Mouse (Mus musculus) mammary gland, adult 2 months (tissue): ENCODE data around the gene Pim1. TPM values are rescaled to one million over a fixed set of nuclear protein-coding genes. Genes with fewer than 3 reads are reported as not detected.

ENCODE experiments used
- polyA plus RNA-seq: library from polyadenylated mRNA; depleted of rRNA; stranded (reverse); fragments of >200 nt; gene quantifications from 2 replicates; pipeline ENCODE4 v1.2.3, GENCODE M21; 2012; ENCODE audit warnings: low replicate concordance; rRNA removed

Gene Pim1
- 53.5 and 74.1 TPM in 2 replicates for polyA plus RNA-seq

DNA sequence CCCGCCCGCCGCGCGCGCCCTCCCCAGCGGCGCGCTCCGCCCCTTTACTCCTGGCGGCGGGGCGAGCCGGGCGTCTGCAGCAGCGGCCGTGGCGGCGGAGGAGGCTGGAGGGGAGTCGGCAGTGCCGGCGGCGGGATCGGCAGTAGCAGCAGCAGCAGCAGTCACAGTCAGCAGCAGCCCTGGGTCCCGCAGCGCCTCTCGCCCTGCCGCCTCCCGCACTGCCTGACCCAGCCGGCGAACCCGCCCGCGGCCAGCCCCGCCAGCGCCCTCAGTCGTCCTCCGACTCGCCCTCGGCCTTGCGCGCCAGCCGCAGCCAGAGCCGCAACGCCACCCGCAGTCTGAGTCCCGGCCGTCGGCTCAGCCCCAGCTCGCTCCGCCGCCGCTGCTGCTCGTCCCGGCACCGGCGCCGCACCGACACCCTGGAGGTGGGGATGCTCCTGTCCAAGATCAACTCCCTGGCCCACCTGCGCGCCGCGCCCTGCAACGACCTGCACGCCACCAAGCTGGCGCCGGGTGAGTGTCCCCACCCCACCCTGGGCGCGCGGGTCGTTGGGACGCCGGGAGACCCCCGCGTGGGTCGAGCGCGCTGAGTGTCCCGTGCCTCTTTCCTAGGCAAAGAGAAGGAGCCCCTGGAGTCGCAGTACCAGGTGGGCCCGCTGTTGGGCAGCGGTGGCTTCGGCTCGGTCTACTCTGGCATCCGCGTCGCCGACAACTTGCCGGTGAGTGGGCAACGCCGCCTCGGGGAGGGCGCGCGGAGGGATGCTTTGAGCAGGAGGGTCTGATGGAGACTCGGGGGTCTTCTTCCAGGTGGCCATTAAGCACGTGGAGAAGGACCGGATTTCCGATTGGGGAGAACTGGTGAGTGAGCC is at the start of gene Pim1:
Gene Pim1, plus strand, starts transcription at position 41 of the 869 bp plus-strand sequence.

Other genes with a start within 250 kb of the Pim1 start
- 13.7 and 18.0 TPM in 2 replicates for gene Ppil1, start 226.6 kb upstream of the Pim1 start, polyA plus RNA-seq
- gene BC004004, start 222.0 kb upstream of the Pim1 start, polyA plus RNA-seq = 71.5 and 132 TPM in 2 replicates
- gene Pi16, start 173.1 kb upstream of the Pim1 start, polyA plus RNA-seq = 163 and 240 TPM in 2 replicates
- 344 and 391 TPM in 2 replicates for gene Mtch1, start 142.8 kb upstream of the Pim1 start, polyA plus RNA-seq
- 75.4 and 118 TPM in 2 replicates for gene Fgd2, start 129.8 kb upstream of the Pim1 start, polyA plus RNA-seq
- gene Gm17657, start 58.9 kb downstream of the Pim1 start, polyA plus RNA-seq = not detected in 2 replicates
- gene Tbc1d22b, start 59.0 kb downstream of the Pim1 start, polyA plus RNA-seq = 17.8 and 21.8 TPM in 2 replicates
- 0.57 TPM in 1 of 2 replicates, not detected in the other for gene Tmem217, start 61.6 kb downstream of the Pim1 start, polyA plus RNA-seq
- gene Rnf8, start 124.0 kb downstream of the Pim1 start, polyA plus RNA-seq = 18.9 TPM in 2 replicates
- 0.87 and 1.0 TPM in 2 replicates for gene Gm28043, start 124.1 kb downstream of the Pim1 start, polyA plus RNA-seq
- gene Cmtr1, start 169.8 kb downstream of the Pim1 start, polyA plus RNA-seq = 23.6 and 42.9 TPM in 2 replicates
- 6.7 and 11.4 TPM in 2 replicates for gene Ccdc167, start 226.3 kb downstream of the Pim1 start, polyA plus RNA-seq